Mouse (Mus musculus): ENCODE results near the gene Ccr1.

The Ccr1 gene

DNA sequence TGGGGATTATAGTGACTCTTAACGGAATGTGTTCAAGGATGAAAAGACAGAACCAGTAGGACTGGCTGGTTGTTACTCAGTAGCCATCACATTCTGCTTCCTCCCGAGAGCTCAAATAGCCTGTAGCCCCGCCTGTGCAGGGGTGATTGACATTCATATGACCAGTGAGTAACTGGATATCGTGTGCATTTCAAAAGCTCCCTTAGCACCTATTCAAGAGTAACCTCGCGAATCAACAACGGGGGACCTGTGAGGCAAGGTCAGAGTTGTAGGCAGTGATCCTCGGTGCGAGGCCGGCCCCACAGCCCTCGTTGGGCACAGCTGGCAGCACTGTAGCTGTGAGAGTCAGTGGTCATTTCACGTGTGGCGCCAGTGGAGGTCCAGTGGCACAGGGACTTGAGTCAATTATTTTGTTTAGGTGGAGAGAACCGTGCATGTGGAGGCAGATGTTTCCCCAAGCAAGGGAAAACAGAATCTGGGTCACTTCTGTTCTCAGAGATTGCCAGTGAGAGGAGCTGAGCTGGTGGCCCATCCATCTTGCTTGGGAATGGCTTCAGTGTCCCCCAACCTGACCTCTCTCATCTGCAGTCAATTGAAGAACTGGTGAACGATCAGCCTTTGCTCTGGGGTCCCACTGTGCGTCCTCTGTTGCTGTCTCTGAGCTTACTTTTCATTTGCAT, 41.1 kb downstream of the Ccr1 start:
- DNase-seq (ENCODE audit: low spot score in 2 of 2): peak in 1 of 2 experiments; percentile 23

DNA sequence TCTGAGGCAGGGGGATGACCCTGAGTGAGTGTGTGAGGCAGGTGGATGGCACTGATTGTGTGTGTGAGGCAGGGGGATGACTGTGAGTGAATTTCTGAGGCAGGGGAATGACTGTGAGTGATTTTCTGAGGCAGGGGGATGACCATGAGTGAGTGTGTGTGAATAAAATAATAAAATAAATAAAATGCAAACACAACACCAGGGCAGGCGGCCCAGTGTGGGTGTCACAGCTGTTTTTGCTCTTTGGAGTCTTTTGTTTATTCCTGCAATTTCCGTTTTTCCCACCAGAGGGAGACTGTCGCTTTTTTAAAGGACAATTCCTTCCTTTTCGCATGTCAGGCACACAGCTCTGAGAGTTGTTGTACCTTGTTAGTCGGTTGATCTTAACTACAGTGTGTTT, 42.5 kb downstream of the Ccr1 start:
- peak in 1 of 2 experiments; percentile 49 for DNase-seq (ENCODE audit: low spot score in 2 of 2)

DNA sequence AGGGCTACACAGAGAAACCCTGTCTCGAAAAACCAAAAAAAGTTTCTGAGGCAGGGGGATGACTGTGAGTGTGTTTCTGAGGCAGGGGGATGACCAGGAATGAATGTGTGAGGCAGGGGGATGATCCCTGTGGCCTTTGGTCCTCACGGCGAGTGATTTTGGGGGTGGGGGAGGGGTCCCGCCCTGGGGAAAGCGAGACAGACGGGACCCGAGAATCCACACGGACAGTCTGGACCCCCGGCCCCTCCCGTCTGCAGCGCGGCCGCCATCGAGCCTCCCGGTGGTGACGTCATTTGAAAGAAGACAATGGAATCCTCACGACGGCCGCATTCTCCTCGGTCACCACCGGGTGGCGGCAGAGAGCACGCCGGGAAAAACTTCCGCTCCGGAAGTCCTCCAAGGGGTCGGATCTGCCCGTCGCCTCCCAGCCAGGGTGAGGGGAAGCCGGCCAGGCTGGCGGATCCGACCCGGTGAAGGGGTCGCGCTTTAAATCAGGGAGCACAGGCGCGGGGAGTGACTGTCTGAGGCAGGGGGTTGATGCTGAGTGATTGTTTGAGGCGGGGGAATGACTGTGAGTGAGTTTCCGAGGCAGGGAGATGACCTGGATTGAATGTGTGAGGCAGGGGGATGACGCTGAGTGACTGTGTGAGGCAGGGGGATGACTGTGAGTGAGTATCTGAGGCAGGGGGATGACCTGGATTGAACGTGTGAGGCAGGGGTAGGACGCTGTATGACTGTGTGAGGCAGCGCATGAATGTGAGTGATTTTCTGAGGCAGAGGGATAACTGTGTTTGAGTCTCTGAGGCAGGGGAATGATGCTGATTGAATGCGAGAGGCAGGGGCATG, 43.2 kb downstream of the Ccr1 start:
- DNase-seq (ENCODE audit: low spot score in 2 of 2): peak; percentile 87 to 90

DNA sequence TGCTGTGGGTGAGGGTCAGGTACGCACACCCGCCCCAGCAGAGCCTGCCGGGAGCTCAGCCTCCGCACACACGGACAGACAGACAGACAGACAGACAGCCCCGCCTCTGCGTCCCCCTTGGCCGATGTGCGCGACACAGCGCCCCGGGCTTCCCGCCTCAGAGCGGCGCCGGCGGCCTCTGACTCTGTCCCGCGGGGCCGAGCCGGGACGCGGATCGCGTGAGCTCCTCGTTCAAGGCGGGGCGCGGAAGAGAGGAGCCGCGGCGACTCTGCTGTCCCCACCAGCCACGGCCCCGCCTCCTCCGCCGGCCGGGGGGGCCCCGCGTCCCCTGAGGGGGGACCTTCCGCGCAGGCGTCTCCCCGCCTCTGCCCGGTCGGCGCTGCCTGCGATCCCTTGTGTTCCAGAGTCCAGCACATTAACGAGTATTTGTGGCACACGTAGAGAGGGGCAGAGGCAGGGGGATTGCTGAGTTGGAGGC, 43.9 kb downstream of the Ccr1 start:
- peak; percentile 91 to 92 for DNase-seq (ENCODE audit: low spot score in 2 of 2)

DNA sequence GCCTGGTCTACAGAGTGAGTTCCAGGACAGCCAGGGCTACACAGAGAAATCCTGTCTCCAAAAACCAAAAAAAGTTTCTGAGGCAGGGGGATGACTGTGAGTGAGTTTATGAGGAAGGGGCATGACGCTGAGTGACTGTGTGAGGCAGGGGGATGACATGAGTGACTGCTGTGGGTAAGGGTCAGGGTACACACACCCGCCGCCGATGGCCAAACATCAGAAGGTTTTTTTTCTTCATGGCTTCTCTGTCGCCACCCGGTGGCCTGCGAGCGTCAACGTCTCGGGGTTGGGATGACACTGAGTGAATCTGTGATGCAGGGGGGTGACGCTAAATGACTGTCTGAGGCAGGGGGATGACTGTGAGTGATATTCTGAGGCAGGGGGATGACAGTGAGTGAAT, 44.5 kb downstream of the Ccr1 start:
- DNase-seq (ENCODE audit: low spot score in 2 of 2): peak; percentile 55 to 73

DNA sequence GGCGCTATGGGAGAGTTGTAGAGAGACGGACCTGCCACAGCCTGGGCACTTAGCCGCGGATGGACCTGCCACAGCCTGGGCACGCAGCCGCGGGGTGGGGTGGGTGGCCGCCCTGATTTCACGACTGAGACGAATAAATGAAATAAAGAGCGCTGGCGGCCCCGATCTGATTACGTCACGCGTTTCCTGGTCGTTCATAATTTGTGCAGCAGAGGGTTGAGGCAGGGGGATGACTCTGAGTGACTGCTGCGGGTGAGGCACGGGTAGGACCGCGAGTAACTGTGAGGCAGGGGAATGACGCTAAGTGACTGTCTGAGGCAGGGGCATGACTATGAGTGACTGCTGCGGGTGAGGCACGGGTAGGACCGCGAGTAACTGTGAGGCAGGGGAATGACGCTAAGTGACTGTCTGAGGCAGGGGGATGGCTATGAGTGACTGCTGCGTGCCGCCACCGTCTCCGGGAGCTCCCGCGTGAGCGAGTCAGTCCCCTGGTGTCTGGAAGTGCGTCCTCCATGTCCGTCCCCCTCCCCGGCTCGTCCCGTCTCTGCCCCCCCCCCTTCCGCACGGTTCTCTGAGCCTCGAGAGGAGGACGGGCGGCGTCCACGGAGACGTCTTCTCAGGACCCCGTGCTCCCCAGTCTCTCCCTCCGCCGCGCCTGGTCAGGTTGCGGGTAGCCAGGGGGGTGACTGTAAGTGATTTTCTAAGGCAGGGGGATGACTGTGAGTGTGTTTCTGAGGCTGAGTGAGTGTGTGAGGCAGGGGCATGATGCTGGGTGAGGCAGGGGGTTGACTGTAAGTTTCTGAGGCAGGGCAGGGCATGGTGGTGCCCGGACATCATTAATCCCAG, 45.1 kb downstream of the Ccr1 start:
- peak; percentile 26 to 38 for DNase-seq (ENCODE audit: low spot score in 2 of 2)

Data from urinary bladder, postnatal 36 days (tissue).